Mouse (Mus musculus): ENCODE measurements around the gene Cnr1. TPM values are rescaled to one million over a fixed set of nuclear protein-coding genes. Genes with fewer than 3 reads are reported as not detected.
A peak's percentile ranks its signal among the peaks of the same experiment; 100 is the strongest.

Cnr1 gene
- 6.5 and 6.9 TPM in 2 replicates for polyA plus RNA-seq (2016; fragmentation: Nextera tagmentation; extraction: Ambion mirVana)

DNA sequence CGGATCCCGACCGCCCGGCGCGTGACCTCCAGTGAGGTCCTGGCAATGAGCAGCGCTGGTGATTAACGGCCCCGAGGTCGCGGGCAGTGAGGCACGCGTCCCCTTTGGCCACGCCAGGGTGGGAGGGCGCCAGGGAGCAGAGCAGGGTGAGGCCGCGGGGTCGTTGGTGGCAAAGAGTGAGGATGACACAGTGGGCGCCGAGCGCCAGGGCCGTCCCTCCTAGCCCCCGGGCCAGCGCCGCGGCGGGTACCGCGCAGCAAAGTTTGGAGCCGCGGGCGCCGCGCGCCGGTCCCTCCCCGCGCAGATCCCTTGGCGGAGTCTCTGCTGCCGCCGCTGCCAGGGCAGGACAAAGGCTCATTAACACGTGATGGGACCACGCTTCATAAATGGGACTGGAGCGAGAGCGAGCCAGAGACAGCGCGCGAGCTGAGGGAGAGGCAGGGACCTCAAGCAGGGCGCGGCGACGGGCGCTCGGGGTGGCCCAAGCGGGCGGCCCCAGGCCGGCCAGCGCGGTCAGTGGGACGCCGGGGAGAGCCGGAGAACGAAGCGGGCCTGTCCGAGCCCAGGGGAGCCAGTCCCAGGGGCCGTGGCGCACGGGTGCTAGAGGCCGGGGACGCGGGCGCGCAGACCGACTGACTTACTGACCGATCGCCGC is at the start of gene Cnr1:
TSS of gene Cnr1 (plus strand) at position 360 of the 655 bp plus-strand sequence.
- H3K9me3 ChIP-seq, result no peaks in the 10 kb centered on the region
- no peaks in the 10 kb centered on the region for H3K36me3 ChIP-seq
- H3K9ac ChIP-seq, result peak within 1 kb of the TSS; percentile 70
- peak within 1 kb of the TSS; percentile 64 for H3K4me3 ChIP-seq
- peaks cover 9% of the 10 kb centered on the region; the same call in 1 of the 2 replicates for H3K27me3 ChIP-seq
- peak; percentile 85 for ATAC-seq (ENCODE audit: insufficient number of reproducible peaks, insufficient read depth, low FRiP score, low TSS enrichment)
- peak within 1 kb of the TSS; percentile 95 for H3K4me2 ChIP-seq (replicated peaks)
- WGBS, result under 1% methylated on average over 75 of the region's 77 CpGs
- peak within 1 kb of the TSS; percentile 77 for H3K27ac ChIP-seq
- peaks cover 7% of the 10 kb centered on the region for H3K4me1 ChIP-seq

DNA sequence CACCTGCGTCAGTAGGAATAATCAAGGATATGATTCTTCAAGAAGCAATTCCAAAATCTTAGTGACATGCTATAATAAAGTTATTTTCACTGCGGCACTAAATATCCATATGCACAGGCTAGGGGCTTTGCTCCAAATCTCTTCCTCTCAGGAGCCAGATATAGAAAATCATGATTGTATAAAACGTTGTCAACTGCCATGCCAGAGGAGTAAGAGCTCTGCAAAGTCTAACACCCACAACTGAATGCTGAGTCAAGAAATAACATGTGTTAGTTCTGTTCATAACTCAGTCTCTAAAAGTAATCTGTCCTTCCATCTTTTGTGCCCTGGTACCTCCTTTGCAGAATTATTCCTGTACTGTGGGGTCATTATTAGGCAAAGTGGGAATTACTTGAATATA is 44.4 kb upstream of the Cnr1 start:
- no peak for ATAC-seq (ENCODE audit: insufficient number of reproducible peaks, insufficient read depth, low FRiP score, low TSS enrichment)
- Histone ChIP-seq H3K27me3 (no peaks in the 10 kb centered on the region), H3K9ac (no peak overlapping the region), H3K36me3 (no peaks in the 10 kb centered on the region), H3K27ac (no peak overlapping the region), H3K4me3 (no peak overlapping the region), H3K4me1 (no peaks in the 10 kb centered on the region), H3K4me2 (replicated peaks) (no peak overlapping the region), H3K9me3 (no peaks in the 10 kb centered on the region)
- WGBS, result 88% methylated on average over 3 of the region's 3 CpGs

DNA sequence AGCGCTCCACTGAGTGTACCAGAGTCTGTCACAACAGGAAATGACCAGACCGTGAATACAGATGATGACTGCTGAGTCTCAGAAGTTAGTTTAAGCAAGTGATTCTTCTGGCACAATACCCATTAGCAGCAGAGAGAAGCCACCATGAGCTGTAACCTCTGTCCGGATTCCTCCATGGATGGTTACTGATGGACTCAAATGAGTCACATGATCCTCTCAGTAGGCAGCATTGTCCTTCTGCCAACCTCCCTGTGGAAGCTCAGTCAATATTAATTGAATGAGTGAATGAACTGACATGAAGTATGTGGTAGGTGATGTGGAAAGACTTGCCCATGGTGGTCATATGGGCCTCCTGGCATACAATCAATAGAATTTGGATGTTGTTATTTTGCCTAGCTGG is 38.4 kb upstream of the Cnr1 start:
- Histone ChIP-seq H3K9ac (no peak overlapping the region), H3K4me3 (no peak overlapping the region), H3K27ac (no peak overlapping the region), H3K4me1 (no peaks in the 10 kb centered on the region), H3K27me3 (no peaks in the 10 kb centered on the region), H3K36me3 (no peaks in the 10 kb centered on the region), H3K9me3 (no peaks in the 10 kb centered on the region), H3K4me2 (replicated peaks) (no peak overlapping the region)
- WGBS, result 82% methylated on average over 3 of the region's 3 CpGs
- no peak for ATAC-seq (ENCODE audit: insufficient number of reproducible peaks, insufficient read depth, low FRiP score, low TSS enrichment)

DNA sequence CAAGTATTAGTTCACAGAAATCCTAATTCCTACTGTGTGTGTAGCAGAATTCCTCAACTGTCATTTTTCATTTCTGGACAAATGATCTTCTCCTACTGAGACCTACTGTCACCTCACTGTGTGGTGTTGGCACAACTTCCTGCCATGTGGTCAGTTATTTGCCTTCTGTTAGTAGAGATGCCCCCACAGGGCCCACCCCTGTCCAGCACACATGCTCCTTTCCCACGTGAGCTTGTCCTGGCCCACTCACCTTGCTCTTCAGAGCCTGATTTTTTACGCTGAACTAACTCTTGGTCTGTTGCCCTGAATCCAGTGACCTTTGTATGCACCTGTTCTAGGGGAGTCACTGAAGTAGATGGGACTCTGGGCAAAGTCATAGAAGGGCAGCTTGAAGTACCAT is 34.4 kb upstream of the Cnr1 start:
- no peaks in the 10 kb centered on the region for H3K9me3 ChIP-seq
- H3K4me3 ChIP-seq, result no peak overlapping the region
- no peak overlapping the region for H3K27ac ChIP-seq
- H3K4me2 ChIP-seq (replicated peaks), result no peak overlapping the region
- 89% methylated on average over 2 of the region's 2 CpGs for WGBS
- no peaks in the 10 kb centered on the region for H3K4me1 ChIP-seq
- no peaks in the 10 kb centered on the region for H3K36me3 ChIP-seq
- ATAC-seq (ENCODE audit: insufficient number of reproducible peaks, insufficient read depth, low FRiP score, low TSS enrichment), result no peak
- H3K27me3 ChIP-seq, result no peaks in the 10 kb centered on the region
- no peak overlapping the region for H3K9ac ChIP-seq

DNA sequence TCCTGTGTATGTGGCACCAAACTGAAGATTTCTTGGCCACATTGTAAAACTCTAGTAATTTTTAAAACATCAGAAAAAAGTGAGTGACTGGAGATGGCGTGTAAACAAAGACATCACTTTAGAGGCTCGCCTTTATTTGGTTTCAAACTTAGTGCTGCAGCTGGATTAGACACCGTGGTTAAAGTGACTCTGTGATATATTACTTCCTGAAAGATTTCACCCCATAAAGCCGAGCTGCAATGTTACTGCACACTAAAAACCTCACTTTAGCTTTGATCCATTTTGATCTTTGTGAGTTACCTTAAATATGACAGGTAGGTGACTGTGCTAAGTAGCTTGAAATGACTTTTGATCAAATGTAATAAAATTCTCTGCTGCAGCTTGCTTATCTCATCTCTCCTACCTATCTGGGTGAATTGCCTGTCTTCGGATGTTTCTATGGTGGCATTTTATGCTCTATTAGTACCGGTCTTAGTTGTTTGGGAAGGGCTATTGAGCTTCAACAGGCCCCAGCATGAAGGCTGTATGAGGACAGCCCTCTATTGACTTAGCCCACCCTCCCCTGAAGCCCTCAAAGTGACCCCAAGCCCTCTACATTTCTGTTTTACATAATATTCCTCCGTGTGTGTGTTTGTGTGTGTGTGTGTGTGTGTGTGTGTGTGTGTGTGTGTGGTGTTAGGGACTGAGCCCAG is 32.1 kb upstream of the Cnr1 start:
- no peak overlapping the region for H3K4me3 ChIP-seq
- H3K27me3 ChIP-seq, result no peaks in the 10 kb centered on the region
- H3K9ac ChIP-seq, result no peak overlapping the region
- H3K4me1 ChIP-seq, result no peaks in the 10 kb centered on the region
- no peak overlapping the region for H3K4me2 ChIP-seq (replicated peaks)
- no peak for ATAC-seq (ENCODE audit: insufficient number of reproducible peaks, insufficient read depth, low FRiP score, low TSS enrichment)
- 66% methylated on average over 7 of the region's 7 CpGs for WGBS
- H3K36me3 ChIP-seq, result no peaks in the 10 kb centered on the region
- no peak overlapping the region for H3K27ac ChIP-seq
- no peaks in the 10 kb centered on the region for H3K9me3 ChIP-seq

DNA sequence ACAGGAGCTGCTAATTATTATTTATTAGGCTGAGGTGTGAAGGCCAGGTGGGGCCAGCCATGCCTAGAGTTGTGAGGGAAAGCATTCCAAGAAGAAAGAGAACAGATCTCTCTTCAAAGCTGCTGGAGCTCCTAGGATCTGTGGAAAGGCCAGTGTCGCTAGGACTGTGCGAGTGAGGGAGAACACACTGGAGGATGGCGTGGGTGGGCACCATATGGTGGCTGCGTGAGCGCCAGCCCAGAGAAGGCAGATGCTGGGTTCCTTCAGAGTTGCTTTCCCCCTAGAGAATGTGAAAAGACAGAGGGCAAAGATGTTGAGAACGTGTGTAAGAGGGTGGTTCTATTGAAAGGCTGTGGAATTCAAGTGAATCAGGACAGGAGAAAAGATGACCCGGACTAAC is 30.6 kb upstream of the Cnr1 start:
- WGBS, result 84% methylated on average over 7 of the region's 7 CpGs
- Histone ChIP-seq H3K9me3 (no peaks in the 10 kb centered on the region), H3K9ac (no peak overlapping the region), H3K4me1 (no peaks in the 10 kb centered on the region), H3K27me3 (no peaks in the 10 kb centered on the region), H3K27ac (no peak overlapping the region), H3K36me3 (no peaks in the 10 kb centered on the region), H3K4me2 (replicated peaks) (no peak overlapping the region), H3K4me3 (no peak overlapping the region)
- no peak for ATAC-seq (ENCODE audit: insufficient number of reproducible peaks, insufficient read depth, low FRiP score, low TSS enrichment)

DNA sequence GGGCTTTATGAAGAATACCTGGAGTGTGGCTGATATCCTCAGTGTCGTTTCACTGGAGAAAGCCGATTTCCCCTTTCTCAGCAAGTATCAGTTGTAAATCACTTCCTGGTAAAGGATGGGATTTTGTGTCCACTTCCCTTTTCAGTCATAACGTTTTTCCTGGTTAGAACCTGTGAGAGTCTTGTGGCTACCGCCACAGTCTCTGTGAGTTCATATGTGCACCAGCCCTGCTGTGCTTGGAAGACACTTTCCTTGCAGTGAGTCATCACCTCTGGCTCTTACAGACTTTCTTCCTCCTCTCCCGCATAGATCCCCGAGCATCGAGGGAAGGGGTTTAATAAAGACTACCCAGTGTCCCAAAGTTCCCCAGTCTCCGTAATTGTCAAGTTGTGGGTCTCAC is 29.3 kb upstream of the Cnr1 start:
- no peaks in the 10 kb centered on the region for H3K27me3 ChIP-seq
- WGBS, result 77% methylated on average over 8 of the region's 8 CpGs
- ATAC-seq (ENCODE audit: insufficient number of reproducible peaks, insufficient read depth, low FRiP score, low TSS enrichment), result no peak
- no peaks in the 10 kb centered on the region for H3K4me1 ChIP-seq
- H3K36me3 ChIP-seq, result no peaks in the 10 kb centered on the region
- no peak overlapping the region for H3K4me2 ChIP-seq (replicated peaks)
- no peak overlapping the region for H3K27ac ChIP-seq
- no peaks in the 10 kb centered on the region for H3K9me3 ChIP-seq
- H3K9ac ChIP-seq, result no peak overlapping the region
- no peak overlapping the region for H3K4me3 ChIP-seq

DNA sequence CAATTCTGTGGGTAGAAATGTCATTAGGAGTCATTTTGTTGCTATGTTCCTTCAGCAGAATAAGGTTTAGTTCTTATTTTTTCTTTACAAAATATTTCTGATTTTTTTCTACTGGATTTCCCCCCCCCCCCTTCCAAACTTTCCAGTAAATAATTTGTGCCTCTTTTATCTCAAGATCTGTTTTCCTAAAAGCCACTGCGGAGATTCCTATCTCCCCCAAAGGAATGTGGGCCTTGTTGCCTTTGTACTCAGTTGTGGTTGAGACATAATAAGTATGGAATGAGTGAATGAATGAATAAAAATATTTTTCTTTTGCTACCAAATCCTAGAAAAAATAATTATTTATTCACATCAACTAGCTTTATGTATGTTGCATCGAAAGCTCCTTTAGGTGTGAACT is 28.9 kb upstream of the Cnr1 start:
- Histone ChIP-seq H3K9ac (no peak overlapping the region), H3K4me2 (replicated peaks) (no peak overlapping the region), H3K36me3 (no peaks in the 10 kb centered on the region), H3K4me3 (no peak overlapping the region), H3K4me1 (no peaks in the 10 kb centered on the region), H3K27ac (no peak overlapping the region), H3K27me3 (no peaks in the 10 kb centered on the region), H3K9me3 (no peaks in the 10 kb centered on the region)
- 82% methylated on average over 2 of the region's 2 CpGs for WGBS
- ATAC-seq (ENCODE audit: insufficient number of reproducible peaks, insufficient read depth, low FRiP score, low TSS enrichment), result no peak

DNA sequence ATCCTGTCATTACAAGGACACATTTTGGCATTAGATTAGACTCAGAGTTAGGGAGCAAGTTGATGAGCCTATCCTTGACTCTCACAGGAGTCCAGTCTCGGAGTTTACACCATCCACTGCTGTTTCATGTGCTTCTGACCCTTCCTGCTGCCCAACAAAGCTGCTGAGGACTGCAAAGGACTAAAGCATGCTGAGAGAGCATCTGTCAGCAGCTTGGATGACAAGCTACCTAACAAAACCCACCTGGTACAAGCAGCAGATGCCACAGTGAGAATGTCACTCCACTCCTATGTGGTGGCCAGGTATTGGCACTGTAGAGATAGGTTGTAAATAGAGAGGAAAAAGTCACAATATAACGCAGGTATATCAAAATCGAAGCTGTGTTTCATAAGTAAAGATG is 22.7 kb upstream of the Cnr1 start:
- Histone ChIP-seq H3K9ac (no peak overlapping the region), H3K4me2 (replicated peaks) (no peak overlapping the region), H3K4me1 (no peaks in the 10 kb centered on the region), H3K27me3 (no peaks in the 10 kb centered on the region), H3K36me3 (no peaks in the 10 kb centered on the region), H3K27ac (no peak overlapping the region), H3K9me3 (no peaks in the 10 kb centered on the region), H3K4me3 (no peak overlapping the region)
- ATAC-seq (ENCODE audit: insufficient number of reproducible peaks, insufficient read depth, low FRiP score, low TSS enrichment), result no peak
- 87% methylated on average over 3 of the region's 3 CpGs for WGBS

DNA sequence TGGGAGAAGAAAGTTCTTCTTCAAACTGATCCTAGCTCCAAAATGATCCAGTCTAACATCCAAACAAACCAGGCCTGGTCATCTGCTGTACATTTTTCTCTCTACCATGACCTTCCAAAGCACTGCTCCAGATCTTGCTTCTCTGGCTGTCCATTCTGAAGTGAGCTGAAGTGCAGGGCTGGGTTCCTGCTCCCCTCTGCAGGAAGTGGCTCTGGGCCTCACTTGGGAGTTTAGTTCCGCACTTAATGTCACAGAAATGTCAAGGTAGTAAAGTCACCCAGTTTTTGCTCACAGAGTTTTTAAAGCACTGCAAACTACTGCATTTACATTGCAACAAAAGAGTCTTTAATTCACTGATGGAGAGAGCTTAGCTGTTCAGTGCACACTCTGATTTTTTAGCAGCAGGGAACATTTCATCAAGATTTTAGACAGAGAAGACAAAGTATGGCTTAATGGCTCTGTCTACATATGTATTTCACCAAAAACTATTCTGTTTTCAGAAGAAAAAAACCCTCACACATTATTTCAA is 20.5 kb upstream of the Cnr1 start:
- ATAC-seq (ENCODE audit: insufficient number of reproducible peaks, insufficient read depth, low FRiP score, low TSS enrichment), result no peak
- Histone ChIP-seq H3K27me3 (no peaks in the 10 kb centered on the region), H3K9me3 (no peaks in the 10 kb centered on the region), H3K9ac (no peak overlapping the region), H3K4me1 (no peaks in the 10 kb centered on the region), H3K36me3 (no peaks in the 10 kb centered on the region), H3K4me3 (no peak overlapping the region), H3K4me2 (replicated peaks) (no peak overlapping the region), H3K27ac (no peak overlapping the region)
- WGBS, result 63% methylated on average over 1 of the region's 1 CpGs

DNA sequence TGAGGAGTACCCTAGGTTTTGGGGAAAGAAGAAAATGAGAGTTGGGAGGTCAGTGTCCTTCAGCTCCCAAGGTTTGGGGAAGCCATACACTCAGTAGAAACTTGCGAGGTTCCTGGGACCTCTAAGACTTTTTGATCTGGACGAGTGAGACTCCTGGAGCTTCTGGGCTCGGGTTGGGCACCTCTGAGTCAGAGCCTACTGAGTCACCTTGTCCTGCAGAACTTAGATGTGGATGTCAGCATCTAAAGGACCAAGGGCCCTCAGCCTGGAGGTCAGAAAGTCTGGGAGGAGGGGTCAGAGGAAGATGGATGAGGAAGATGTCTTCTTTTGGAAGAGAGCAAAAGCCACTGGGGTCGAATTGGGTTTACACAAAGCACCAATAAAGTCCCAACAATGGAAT is 19.6 kb upstream of the Cnr1 start:
- Histone ChIP-seq H3K9ac (no peak overlapping the region), H3K4me2 (replicated peaks) (no peak overlapping the region), H3K36me3 (no peaks in the 10 kb centered on the region), H3K4me3 (no peak overlapping the region), H3K27ac (no peak overlapping the region), H3K27me3 (no peaks in the 10 kb centered on the region), H3K9me3 (no peaks in the 10 kb centered on the region), H3K4me1 (no peaks in the 10 kb centered on the region)
- ATAC-seq (ENCODE audit: insufficient number of reproducible peaks, insufficient read depth, low FRiP score, low TSS enrichment), result no peak
- WGBS, result 77% methylated on average over 4 of the region's 4 CpGs

DNA sequence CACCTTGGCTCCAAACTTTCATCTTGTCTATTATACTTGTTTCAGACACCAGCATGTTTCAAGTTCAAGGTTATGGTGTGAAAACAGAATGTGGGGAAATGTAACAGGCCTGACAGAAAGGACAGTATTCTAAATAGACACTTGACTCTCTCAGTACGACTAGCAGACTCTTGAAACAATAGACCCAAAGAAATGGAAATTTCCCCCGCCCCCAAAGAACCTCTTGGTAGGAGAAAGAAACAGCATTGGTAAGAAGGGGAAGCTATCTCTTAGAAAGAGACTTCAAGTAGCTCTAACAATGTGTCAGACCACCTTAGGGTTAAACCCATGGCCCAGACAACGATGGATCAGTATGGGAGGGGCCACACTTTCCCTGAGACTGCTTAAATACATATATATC is 15.6 kb upstream of the Cnr1 start:
- WGBS, result 38% methylated on average over 3 of the region's 3 CpGs
- no peaks in the 10 kb centered on the region for H3K36me3 ChIP-seq
- no peak overlapping the region for H3K9ac ChIP-seq
- no peak overlapping the region for H3K4me3 ChIP-seq
- no peaks in the 10 kb centered on the region for H3K9me3 ChIP-seq
- H3K4me1 ChIP-seq, result no peaks in the 10 kb centered on the region
- no peak overlapping the region for H3K4me2 ChIP-seq (replicated peaks)
- no peak overlapping the region for H3K27ac ChIP-seq
- ATAC-seq (ENCODE audit: insufficient number of reproducible peaks, insufficient read depth, low FRiP score, low TSS enrichment), result no peak
- no peaks in the 10 kb centered on the region for H3K27me3 ChIP-seq

Measured in embryonic facial prominence, embryonic 12.5 days (tissue).